Mouse (Mus musculus) large intestine, adult 2 months (tissue): Measurements from ENCODE around the gene Svep1. TPM values are rescaled to one million over a fixed set of nuclear protein-coding genes. Genes with fewer than 3 reads are reported as not detected.
A peak's percentile ranks its signal among the peaks of the same experiment; 100 is the strongest.

Source experiments
- DNase-seq: peaks from one replicate; pipeline ENCODE4 v3.0.0-alpha.2; 2012; ENCODE audit warnings: low read depth, low spot score
- WGBS: fragments of 180-500 bp; shearing (Covaris S2); methylation state at CpG from one replicate; pipeline ENCODE4 v1.1.7; 2018; 5-methylcytosine and 5-hydroxymethylcytosine counted together
- polyA plus RNA-seq: library from polyadenylated mRNA; depleted of rRNA; stranded (reverse); fragments of >200 nt; gene quantifications from 2 replicates; pipeline ENCODE4 v1.2.3, GENCODE M21; 2012; rRNA removed

Gene Svep1
- polyA plus RNA-seq, 1 experiment, result 3.3 TPM

- WGBS, result 84% methylated on average over 1 of the region's 1 CpGs
- DNase-seq, result no peak
These were observed 173.9 kb downstream of the Svep1 start for GRCm38 (mm10) chr4:58032714-58033113.

- no peak for DNase-seq
- 96% methylated on average over 5 of the region's 5 CpGs for WGBS
These were observed 197.6 kb downstream of the Svep1 start, which contains the start of gene Txndc8 for GRCm38 (mm10) chr4:58009024-58009423. Gene Txndc8 (minus strand): TSS chr4:58009124.

DNA sequence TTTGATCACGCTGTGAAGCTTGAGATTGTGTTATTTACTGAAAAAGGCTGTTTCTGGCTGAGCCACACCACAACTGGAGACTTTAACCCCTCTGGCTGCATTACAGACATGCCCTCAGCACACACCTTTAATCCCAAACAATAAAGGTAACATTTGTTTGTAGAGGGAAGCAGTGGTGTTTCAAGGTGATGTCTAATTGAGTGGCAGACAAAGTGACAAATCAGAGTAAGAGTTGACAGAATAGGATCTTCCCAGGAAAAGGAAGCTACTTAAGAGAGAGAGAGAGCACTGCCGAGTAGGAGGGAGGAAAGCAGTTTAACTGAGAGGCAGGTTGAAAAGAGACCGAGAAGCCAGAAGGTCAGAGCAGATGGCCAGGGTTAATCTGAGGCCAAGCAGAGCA is 203.2 kb downstream of the Svep1 start:
- DNase-seq, result peak; percentile 60
- 27% methylated on average over 3 of the region's 3 CpGs for WGBS

Other genes with a start within 250 kb of the Svep1 start
- gene Txndc8, start 197.7 kb downstream of the Svep1 start, polyA plus RNA-seq, result not detected in 2 replicates
- 0.51 and 1.3 TPM in 2 replicates for gene Musk, start 79.1 kb upstream of the Svep1 start, polyA plus RNA-seq